Mouse (Mus musculus) heart, embryonic 11.5 days (tissue): ENCODE data around the gene Adgrf3. TPM values are rescaled to one million over a fixed set of nuclear protein-coding genes. Genes with fewer than 3 reads are reported as not detected.
"Not testable (repeated sequence)": the region's sequence is repeated elsewhere in the genome, so short reads cannot be mapped to it uniquely, and the experiment has no call there.

Source experiments
- ATAC-seq: fragments of 200-750 bp; cut with Nextera tagmentation; replicated peaks from 2 replicates; pipeline ENCODE4 v1.8.0; 2017; ENCODE audit warnings: moderate library complexity; ENCODE audit not compliant: insufficient number of reproducible peaks, low FRiP score, low TSS enrichment
- H3K27ac ChIP-seq: fragments of 300-500 bp; sonication (generic); 2 replicates; pipeline ENCODE4 v1.5.1; 2014; ENCODE audit warnings: mild to moderate bottlenecking, low read depth, low read length
- H3K27me3 ChIP-seq: fragments of 300-500 bp; sonication (generic); 2 replicates; pipeline ENCODE4 v1.6.1; 2014; ENCODE audit warnings: mild to moderate bottlenecking, low read length, mixed read lengths; ENCODE audit not compliant: control insufficient read depth, insufficient read depth
- H3K36me3 ChIP-seq: fragments of 300-500 bp; sonication (generic); 2 replicates; pipeline ENCODE4 v1.6.1; 2014; ENCODE audit warnings: mild to moderate bottlenecking, low read length, moderate library complexity, mixed read lengths; ENCODE audit not compliant: control insufficient read depth, insufficient read depth
- H3K4me1 ChIP-seq: fragments of 300-500 bp; sonication (generic); 2 replicates; pipeline ENCODE4 v1.6.1; 2014; ENCODE audit warnings: low read length; ENCODE audit not compliant: control insufficient read depth, insufficient read depth
- H3K4me2 ChIP-seq: fragments of 300-500 bp; sonication (generic); 2 replicates; pipeline ENCODE4 v1.6.1; 2014; ENCODE audit warnings: mild to moderate bottlenecking, moderate library complexity
- H3K4me3 ChIP-seq: fragments of 300-500 bp; sonication (generic); 2 replicates; pipeline ENCODE4 v1.5.1; 2014; ENCODE audit warnings: low read depth, low read length
- H3K9ac ChIP-seq: fragments of 300-500 bp; sonication (generic); 2 replicates; pipeline ENCODE4 v1.6.1; 2014; ENCODE audit warnings: mild to moderate bottlenecking, low read depth, low read length, moderate library complexity
- H3K9me3 ChIP-seq: fragments of 300-500 bp; sonication (generic); replicated peaks from 2 replicates; pipeline ENCODE4 v1.6.1; 2016; ENCODE audit warnings: low read length; ENCODE audit not compliant: control insufficient read depth
- WGBS: fragments of 180-500 bp; shearing (Covaris S2); extraction: QIAGEN DNeasy Blood & Tissue Kit; methylation state at CpG from one replicate; pipeline ENCODE4 v1.1.7; 2014; ENCODE audit not compliant: insufficient replicate concordance; 5-methylcytosine and 5-hydroxymethylcytosine counted together
- polyA plus RNA-seq: library from polyadenylated mRNA; unstranded; fragments of >200 nt; fragmentation: Nextera tagmentation; extraction: Ambion mirVana; gene quantifications from 2 replicates; pipeline ENCODE4 v1.2.1, GENCODE M21; 2014

Gene Adgrf3
- polyA plus RNA-seq, 1 experiment from 2014 or later = 0.62 TPM

DNA sequence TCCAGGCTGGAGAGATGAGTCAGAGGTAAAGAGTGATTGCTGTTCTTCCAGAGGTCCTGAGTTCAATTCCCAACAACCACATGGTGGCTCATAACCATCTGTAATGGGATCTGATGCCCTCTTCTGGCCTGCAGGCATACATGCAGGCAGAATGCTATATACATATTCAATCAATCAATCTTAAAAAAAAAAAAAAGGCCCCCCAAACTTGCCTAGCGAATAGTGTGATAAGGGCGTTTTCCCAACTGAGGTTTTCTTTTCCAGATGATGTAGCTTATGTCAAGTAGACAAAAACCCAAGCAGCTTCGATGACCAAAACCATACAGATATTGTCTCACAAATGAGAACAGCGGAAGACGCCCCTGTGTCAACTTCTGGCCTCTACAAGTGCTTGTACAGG is 5.2 kb upstream of the Adgrf3 start:
- H3K9ac ChIP-seq, H3K9me3 ChIP-seq, H3K4me1 ChIP-seq, H3K27me3 ChIP-seq, H3K36me3 ChIP-seq, H3K4me2 ChIP-seq, H3K27ac ChIP-seq, H3K4me3 ChIP-seq, ATAC-seq: not testable (repeated sequence)
- 89% methylated on average over 5 of the region's 5 CpGs for WGBS

DNA sequence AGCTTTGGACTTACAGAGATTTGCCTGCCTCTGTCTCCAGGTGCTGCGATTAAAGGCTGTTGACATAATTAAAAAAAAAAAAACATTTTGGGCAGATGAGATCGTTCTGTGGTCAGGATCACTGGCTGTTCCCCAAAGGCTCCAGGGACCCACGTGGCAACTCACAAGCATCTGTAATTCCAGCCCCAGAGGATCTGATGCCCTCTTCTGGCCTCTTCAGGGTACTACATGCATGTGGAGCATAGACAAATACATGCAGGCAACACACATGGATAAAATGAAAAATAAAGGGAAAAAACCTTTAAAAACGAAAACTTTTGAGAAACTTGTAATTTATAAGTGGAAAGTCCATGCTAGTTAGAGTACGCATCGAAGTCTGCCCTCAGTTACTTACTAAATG is 1.8 kb upstream of the Adgrf3 start:
- Histone ChIP-seq H3K4me2 (no peak overlapping the region), H3K9ac (no peak overlapping the region), H3K27me3 (no peaks in the 10 kb centered on the region), H3K27ac (no peak overlapping the region), H3K36me3 (no peaks in the 10 kb centered on the region), H3K9me3 (no peaks in the 10 kb centered on the region), H3K4me3 (no peak overlapping the region), H3K4me1 (peaks cover 6% of the 10 kb centered on the region)
- WGBS = 65% methylated on average over 6 of the region's 6 CpGs
- ATAC-seq = no peak

GRCm38 (mm10) chr5:30205034-30205433 is 488 bp downstream of the Adgrf3 start:
- no peak overlapping the region for H3K9ac ChIP-seq
- no peak overlapping the region for H3K4me3 ChIP-seq
- H3K4me2 ChIP-seq = no peak overlapping the region
- WGBS = 56% methylated on average over 3 of the region's 3 CpGs
- no peak overlapping the region for H3K27ac ChIP-seq
- H3K27me3 ChIP-seq = no peaks in the 10 kb centered on the region
- no peaks in the 10 kb centered on the region for H3K36me3 ChIP-seq
- H3K4me1 ChIP-seq = peaks cover 6% of the 10 kb centered on the region
- no peak for ATAC-seq
- no peaks in the 10 kb centered on the region for H3K9me3 ChIP-seq

GRCm38 (mm10) chr5:30204441-30204840 is 1.1 kb downstream of the Adgrf3 start:
- H3K36me3 ChIP-seq = no peaks in the 10 kb centered on the region
- WGBS = 45% methylated on average over 1 of the region's 1 CpGs

DNA sequence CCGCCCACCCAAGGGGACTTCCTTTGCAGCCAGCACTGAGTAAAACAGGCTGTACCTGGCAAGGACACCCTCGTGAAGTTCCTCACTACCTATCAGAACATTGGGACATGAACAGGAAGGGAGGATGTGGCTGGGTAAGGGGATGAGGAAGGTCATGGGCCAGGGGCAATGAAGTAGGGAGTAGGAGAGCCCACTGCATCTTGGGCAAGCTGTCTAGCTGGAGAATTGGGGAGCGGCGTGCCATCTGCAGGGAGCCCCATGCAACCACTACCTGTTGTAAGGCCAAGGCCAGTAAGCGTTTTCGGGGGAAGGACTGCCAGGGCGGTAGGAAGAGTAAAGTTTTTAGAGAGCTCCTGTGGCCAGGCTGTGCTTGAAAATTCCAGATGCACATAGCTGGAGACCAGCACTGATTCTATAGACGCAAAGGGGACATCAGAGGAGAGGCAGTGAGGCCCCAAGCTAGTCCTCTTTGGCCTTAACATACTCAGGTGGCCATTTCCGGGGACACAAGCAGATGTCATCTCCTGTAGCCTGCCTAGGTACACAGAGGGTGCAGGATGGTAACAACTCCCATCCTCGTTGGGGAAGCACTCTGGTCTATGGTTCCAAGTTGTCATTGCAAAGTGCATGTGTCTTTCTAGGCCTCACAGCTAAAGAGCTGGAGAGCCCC is 2.2 kb downstream of the Adgrf3 start:
- Histone ChIP-seq H3K9me3 (no peaks in the 10 kb centered on the region), H3K4me1 (peaks cover under 1% of the 10 kb centered on the region; the same call in 1 of the 2 replicates), H3K4me2 (no peak overlapping the region), H3K36me3 (no peaks in the 10 kb centered on the region), H3K27me3 (no peaks in the 10 kb centered on the region), H3K27ac (no peak overlapping the region), H3K4me3 (no peak overlapping the region), H3K9ac (no peak overlapping the region)
- WGBS = 71% methylated on average over 10 of the region's 10 CpGs
- ATAC-seq = no peak

More at GRCm38 (mm10) chr5:30204441-30204840, 1.1 kb downstream of the Adgrf3 start:
- ATAC-seq = no peak
- peaks cover 4% of the 10 kb centered on the region for H3K4me1 ChIP-seq
- H3K4me3 ChIP-seq = no peak overlapping the region
- no peaks in the 10 kb centered on the region for H3K9me3 ChIP-seq
- H3K27me3 ChIP-seq = no peaks in the 10 kb centered on the region
- no peak overlapping the region for H3K9ac ChIP-seq
- H3K27ac ChIP-seq = no peak overlapping the region
- no peak overlapping the region for H3K4me2 ChIP-seq

DNA sequence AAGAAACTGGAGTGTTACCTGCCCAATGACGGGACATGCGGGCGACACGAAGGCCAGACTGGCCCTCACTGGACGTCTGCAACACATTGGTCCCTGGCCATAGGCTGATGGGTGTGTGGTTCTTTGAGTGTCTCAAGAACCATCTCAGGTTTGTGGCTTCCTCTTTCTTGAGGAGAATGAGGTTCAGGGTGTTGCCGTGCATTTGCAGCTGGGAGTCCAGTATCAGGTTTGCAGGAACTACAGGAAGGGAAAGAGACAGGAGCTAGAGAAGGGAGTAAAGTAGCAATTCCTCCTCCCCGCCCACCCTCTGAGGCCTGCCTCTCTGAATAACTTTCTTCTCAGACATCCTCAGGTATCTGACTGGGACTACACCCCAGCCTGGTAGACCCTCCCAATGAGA is 3.3 kb downstream of the Adgrf3 start:
- Histone ChIP-seq H3K27me3 (no peaks in the 10 kb centered on the region), H3K4me3 (no peak overlapping the region), H3K36me3 (no peaks in the 10 kb centered on the region), H3K4me1 (peaks cover 4% of the 10 kb centered on the region; the same call in 1 of the 2 replicates), H3K9ac (no peak overlapping the region), H3K27ac (no peak overlapping the region), H3K9me3 (no peaks in the 10 kb centered on the region), H3K4me2 (no peak overlapping the region)
- no peak for ATAC-seq
- WGBS = 82% methylated on average over 7 of the region's 7 CpGs

- 36% methylated on average over 5 of the region's 5 CpGs for WGBS
- no peak overlapping the region for H3K9ac ChIP-seq
- no peak for ATAC-seq
Measured at GRCm38 (mm10) chr5:30201521-30201920, 4.0 kb downstream of the Adgrf3 start.

GRCm38 (mm10) chr5:30198257-30198656 is 7.3 kb downstream of the Adgrf3 start:
- no peak overlapping the region for H3K4me3 ChIP-seq
- no peaks in the 10 kb centered on the region for H3K36me3 ChIP-seq
- H3K9me3 ChIP-seq = no peaks in the 10 kb centered on the region
- no peak overlapping the region for H3K27ac ChIP-seq
- 66% methylated on average over 7 of the region's 7 CpGs for WGBS
- H3K27me3 ChIP-seq = no peaks in the 10 kb centered on the region
- H3K4me1 ChIP-seq = peaks cover 4% of the 10 kb centered on the region; the same call in 1 of the 2 replicates
- ATAC-seq = no peak
- no peak overlapping the region for H3K4me2 ChIP-seq
- no peak overlapping the region for H3K9ac ChIP-seq

More at GRCm38 (mm10) chr5:30201521-30201920, 4.0 kb downstream of the Adgrf3 start:
- H3K4me1 ChIP-seq = peaks cover 4% of the 10 kb centered on the region; the same call in 1 of the 2 replicates
- H3K36me3 ChIP-seq = no peaks in the 10 kb centered on the region
- H3K4me3 ChIP-seq = no peak overlapping the region
- H3K9me3 ChIP-seq = no peaks in the 10 kb centered on the region
- no peak overlapping the region for H3K4me2 ChIP-seq
- no peak overlapping the region for H3K27ac ChIP-seq
- H3K27me3 ChIP-seq = no peaks in the 10 kb centered on the region

GRCm38 (mm10) chr5:30195340-30195739 is 10.2 kb downstream of the Adgrf3 start:
- Histone ChIP-seq H3K4me1 (peaks cover 4% of the 10 kb centered on the region; the same call in 1 of the 2 replicates), H3K4me3 (no peak overlapping the region), H3K36me3 (no peaks in the 10 kb centered on the region), H3K9ac (no peak overlapping the region), H3K27me3 (no peaks in the 10 kb centered on the region), H3K9me3 (no peaks in the 10 kb centered on the region), H3K4me2 (no peak overlapping the region), H3K27ac (no peak overlapping the region)
- no peak for ATAC-seq
- 86% methylated on average over 5 of the region's 5 CpGs for WGBS
